Mouse (Mus musculus) induced T-regulatory cell, adult 2 months (primary cell): Measurements from ENCODE around the gene Ifnar2.
"Not testable (repeated sequence)": the region's sequence is repeated elsewhere in the genome, so short reads cannot be mapped to it uniquely, and the experiment has no call there.

Experiments
- DNase-seq: peaks from one replicate; pipeline ENCODE4 v3.0.0-alpha.2; 2012; ENCODE audit warnings: low read depth

Gene Ifnar2

DNA sequence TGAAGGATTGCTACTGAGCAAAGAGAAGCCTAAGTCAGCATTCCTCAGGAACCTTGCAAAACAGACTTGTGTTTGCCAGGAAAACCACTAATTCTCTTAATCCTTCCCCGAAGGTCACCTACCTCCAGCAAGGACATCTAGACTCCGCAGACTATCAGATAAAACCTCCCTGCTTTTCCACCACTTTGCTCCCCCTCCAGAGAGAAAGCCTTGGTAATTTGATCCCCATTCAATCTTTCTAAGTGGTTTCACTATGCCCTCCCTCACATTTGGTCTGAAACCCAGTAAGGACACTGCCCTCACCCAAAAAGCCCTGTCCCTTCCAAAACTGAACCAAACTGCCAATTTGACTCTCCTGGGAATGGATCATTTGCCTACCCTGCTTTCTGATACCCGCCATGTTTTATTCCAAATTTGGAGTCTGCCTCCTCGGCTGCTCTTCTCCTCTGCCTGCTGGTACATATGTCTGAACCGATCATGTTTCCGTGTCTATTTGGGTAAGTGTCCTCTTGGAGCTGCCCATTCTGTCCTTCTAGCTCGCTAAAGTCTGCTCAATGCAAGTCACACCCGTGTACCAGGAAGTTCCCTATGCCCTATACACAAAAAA is 55.8 kb downstream of the Ifnar2 start:
- DNase-seq, result no peak

DNA sequence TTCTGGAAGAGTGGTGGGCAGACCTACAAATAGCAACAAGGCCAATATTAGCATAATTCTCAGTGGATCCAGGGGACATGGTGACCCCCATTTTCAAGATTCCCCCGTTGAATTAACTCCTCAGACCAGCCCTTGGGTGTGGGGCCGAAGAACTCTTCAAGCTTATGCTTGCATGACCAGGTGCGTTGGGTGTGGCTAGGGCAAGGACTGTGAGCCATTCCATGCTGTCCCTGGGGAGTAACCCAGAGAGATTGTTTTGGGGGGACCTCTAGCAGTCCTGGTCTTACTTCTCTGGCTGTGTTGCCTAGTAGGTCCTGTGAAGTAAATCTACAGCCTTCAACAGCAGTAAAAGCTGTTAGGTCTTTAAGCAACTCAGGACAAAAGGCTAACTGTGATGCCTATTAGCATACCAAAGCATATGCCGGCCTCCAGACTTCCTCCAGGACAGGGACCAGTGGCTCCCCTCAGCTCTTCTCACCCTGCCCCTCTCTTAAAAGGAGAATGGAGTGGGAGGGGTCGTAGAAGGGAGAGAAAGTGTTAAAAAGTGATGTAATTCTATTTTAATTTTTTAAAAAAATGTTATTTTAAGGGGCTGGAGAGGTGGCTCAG is 60.2 kb downstream of the Ifnar2 start:
- no peak for DNase-seq

GRCm38 (mm10) chr16:91433329-91433933 is 60.8 kb downstream of the Ifnar2 start:
- DNase-seq, result peak; percentile 60

GRCm38 (mm10) chr16:91434119-91434518 is 61.5 kb downstream of the Ifnar2 start:
- no peak for DNase-seq

- no peak for DNase-seq
Observed at GRCm38 (mm10) chr16:91438081-91438480, 65.5 kb downstream of the Ifnar2 start.

- not testable (repeated sequence) for DNase-seq
Observed at GRCm38 (mm10) chr16:91438599-91438998, 66.0 kb downstream of the Ifnar2 start.

GRCm38 (mm10) chr16:91441366-91441765 is 68.8 kb downstream of the Ifnar2 start:
- DNase-seq, result no peak

GRCm38 (mm10) chr16:91441811-91442240 is 69.2 kb downstream of the Ifnar2 start:
- peak; percentile 40 for DNase-seq

DNA sequence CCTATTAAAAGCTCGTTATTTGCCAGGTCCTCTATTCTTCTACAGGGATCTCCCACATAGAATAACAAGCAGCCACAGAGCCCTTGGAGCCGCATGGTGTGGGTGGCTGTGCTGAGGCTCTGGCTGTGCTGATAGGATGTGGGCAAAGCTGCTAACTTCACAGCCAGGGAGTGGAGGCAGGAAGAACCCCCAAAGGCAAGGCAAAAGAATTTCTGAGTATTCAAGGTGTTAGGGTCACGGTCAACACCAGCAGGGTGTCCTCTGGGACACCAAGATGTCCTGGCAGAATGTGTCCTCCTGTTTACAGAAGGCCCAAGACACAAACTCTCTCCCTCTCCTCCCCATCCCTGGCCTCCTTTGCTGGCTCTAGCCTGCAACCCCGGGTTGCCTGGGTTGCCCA is 69.9 kb downstream of the Ifnar2 start:
- peak; percentile 71 for DNase-seq

- peak; percentile 69 for DNase-seq
Observed at GRCm38 (mm10) chr16:91443211-91443611, 70.6 kb downstream of the Ifnar2 start.

- DNase-seq, result peak; percentile 56
Observed at GRCm38 (mm10) chr16:91444847-91445246, 72.3 kb downstream of the Ifnar2 start.

GRCm38 (mm10) chr16:91445566-91445965 is 73.0 kb downstream of the Ifnar2 start:
- DNase-seq, result peak; percentile 89

GRCm38 (mm10) chr16:91446778-91447511 is 74.4 kb downstream of the Ifnar2 start:
- peak; percentile 88 for DNase-seq

- DNase-seq, result no peak
Observed at GRCm38 (mm10) chr16:91447512-91447900, 74.9 kb downstream of the Ifnar2 start.

GRCm38 (mm10) chr16:91448088-91448487 is 75.5 kb downstream of the Ifnar2 start:
- DNase-seq, result peak; percentile 75

- peak; percentile 27 for DNase-seq
Observed at GRCm38 (mm10) chr16:91448895-91449294, 76.3 kb downstream of the Ifnar2 start.

DNA sequence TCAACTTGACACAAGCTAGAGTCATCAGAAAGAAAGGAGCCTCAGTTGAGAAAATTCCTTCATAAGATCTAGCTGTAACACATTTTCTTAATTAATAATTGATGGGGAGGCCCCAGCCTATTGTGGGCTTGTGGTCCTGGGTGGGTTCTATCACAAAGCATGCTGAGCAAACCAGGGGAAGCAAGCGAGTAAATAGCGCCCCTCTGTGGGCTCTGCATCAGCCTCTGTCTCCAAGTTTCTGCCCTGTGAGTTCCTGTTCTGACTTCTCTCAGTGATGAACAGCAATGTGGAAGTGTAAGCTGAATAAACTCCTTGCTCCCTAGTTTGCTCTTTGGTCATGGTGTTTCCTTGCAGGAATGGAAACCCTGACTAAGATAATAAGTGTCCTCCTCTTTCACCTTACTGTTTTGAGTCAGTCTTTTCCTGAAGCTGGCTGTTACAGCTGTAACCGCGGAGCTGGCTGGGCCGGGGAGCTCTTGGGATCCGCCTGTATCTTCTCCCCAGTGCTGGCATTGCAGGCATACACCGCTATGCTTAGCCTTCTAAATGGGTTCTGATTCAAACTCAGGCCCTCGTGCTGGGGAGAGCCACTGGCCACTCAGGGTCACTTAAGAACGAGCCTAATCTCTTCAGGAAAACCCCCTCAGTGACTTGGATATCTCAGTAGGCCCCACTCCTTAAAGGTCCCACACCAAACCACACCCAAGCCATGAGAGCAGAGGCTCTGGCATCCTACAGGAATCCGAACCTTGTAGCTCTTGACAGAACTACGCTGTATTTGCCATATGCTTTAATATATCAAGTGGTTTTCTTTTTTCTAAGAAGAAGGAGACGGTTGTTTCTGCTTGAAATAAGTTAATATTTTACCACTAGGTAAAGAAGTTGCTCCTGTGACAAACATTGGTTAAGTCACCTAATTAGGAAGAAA is 77.8 kb downstream of the Ifnar2 start:
- DNase-seq, result peak; percentile 43

DNA sequence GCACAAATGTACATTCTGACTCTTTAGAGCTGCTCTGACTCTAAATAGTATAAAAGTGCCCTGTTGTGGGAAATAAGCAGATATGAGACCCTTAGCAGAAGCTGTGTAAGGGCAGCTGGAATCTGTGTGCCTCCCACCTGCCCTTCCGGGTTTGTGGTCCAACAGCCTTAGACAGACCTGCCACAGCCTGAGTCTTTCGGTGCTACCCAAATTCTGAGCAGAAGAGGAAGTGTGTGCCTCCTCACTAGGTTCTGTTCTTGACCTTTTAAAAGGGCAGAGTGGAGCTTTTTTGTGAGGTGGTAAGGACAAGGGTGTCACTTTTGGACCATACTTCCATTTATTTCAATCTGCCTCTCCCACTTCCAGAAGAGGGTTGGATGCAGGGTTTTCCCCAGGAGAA is 79.4 kb downstream of the Ifnar2 start:
- DNase-seq, result no peak

DNA sequence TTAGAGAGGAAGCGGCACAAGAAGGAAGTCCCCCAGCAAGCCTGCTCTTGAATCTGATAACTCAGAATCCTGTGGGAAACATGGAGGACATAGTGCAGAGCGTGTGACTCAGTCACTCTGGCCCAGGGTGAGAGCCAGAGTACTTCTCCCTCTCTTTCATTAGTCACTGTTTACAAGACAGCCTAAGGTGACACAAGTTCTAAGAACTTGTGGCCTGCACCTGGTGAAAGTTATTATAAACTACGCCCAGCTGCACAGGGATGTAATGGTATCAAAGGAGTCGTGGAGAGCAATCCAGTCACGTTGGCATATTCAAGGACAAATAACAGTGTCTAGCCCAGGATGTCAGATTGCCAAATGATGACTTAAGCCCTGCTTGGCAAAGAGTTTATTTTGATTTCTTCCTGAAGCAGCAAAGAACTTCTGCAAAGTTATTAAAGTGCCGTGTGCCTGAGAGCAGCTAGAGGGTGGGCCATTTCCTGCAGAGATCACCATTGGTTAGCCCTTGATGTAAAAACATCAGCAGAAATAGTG is 79.8 kb downstream of the Ifnar2 start:
- peak; percentile 66 for DNase-seq
